Mouse (Mus musculus) heart, embryonic 11.5 days (tissue): ENCODE data around the gene Zmym2. TPM values are rescaled to one million over a fixed set of nuclear protein-coding genes. Genes with fewer than 3 reads are reported as not detected.
"Not testable (repeated sequence)": the region's sequence is repeated elsewhere in the genome, so short reads cannot be mapped to it uniquely, and the experiment has no call there.

Experiments
- ATAC-seq: fragments of 200-750 bp; cut with Nextera tagmentation; replicated peaks from 2 replicates; pipeline ENCODE4 v1.8.0; 2017; ENCODE audit warnings: moderate library complexity; ENCODE audit not compliant: insufficient number of reproducible peaks, low FRiP score, low TSS enrichment
- H3K27ac ChIP-seq: fragments of 300-500 bp; sonication (generic); 2 replicates; pipeline ENCODE4 v1.5.1; 2014; ENCODE audit warnings: mild to moderate bottlenecking, low read depth, low read length
- H3K27me3 ChIP-seq: fragments of 300-500 bp; sonication (generic); 2 replicates; pipeline ENCODE4 v1.6.1; 2014; ENCODE audit warnings: mild to moderate bottlenecking, low read length, mixed read lengths; ENCODE audit not compliant: control insufficient read depth, insufficient read depth
- H3K36me3 ChIP-seq: fragments of 300-500 bp; sonication (generic); 2 replicates; pipeline ENCODE4 v1.6.1; 2014; ENCODE audit warnings: mild to moderate bottlenecking, low read length, moderate library complexity, mixed read lengths; ENCODE audit not compliant: control insufficient read depth, insufficient read depth
- H3K4me1 ChIP-seq: fragments of 300-500 bp; sonication (generic); 2 replicates; pipeline ENCODE4 v1.6.1; 2014; ENCODE audit warnings: low read length; ENCODE audit not compliant: control insufficient read depth, insufficient read depth
- H3K4me2 ChIP-seq: fragments of 300-500 bp; sonication (generic); 2 replicates; pipeline ENCODE4 v1.6.1; 2014; ENCODE audit warnings: mild to moderate bottlenecking, moderate library complexity
- H3K4me3 ChIP-seq: fragments of 300-500 bp; sonication (generic); 2 replicates; pipeline ENCODE4 v1.5.1; 2014; ENCODE audit warnings: low read depth, low read length
- H3K9ac ChIP-seq: fragments of 300-500 bp; sonication (generic); 2 replicates; pipeline ENCODE4 v1.6.1; 2014; ENCODE audit warnings: mild to moderate bottlenecking, low read depth, low read length, moderate library complexity
- H3K9me3 ChIP-seq: fragments of 300-500 bp; sonication (generic); replicated peaks from 2 replicates; pipeline ENCODE4 v1.6.1; 2016; ENCODE audit warnings: low read length; ENCODE audit not compliant: control insufficient read depth
- WGBS: fragments of 180-500 bp; shearing (Covaris S2); extraction: QIAGEN DNeasy Blood & Tissue Kit; methylation state at CpG from one replicate; pipeline ENCODE4 v1.1.7; 2014; ENCODE audit not compliant: insufficient replicate concordance; 5-methylcytosine and 5-hydroxymethylcytosine counted together
- polyA plus RNA-seq: library from polyadenylated mRNA; unstranded; fragments of >200 nt; fragmentation: Nextera tagmentation; extraction: Ambion mirVana; gene quantifications from 2 replicates; pipeline ENCODE4 v1.2.1, GENCODE M21; 2014

The Zmym2 gene
- polyA plus RNA-seq, 1 experiment from 2014 or later: 32.0 TPM

DNA sequence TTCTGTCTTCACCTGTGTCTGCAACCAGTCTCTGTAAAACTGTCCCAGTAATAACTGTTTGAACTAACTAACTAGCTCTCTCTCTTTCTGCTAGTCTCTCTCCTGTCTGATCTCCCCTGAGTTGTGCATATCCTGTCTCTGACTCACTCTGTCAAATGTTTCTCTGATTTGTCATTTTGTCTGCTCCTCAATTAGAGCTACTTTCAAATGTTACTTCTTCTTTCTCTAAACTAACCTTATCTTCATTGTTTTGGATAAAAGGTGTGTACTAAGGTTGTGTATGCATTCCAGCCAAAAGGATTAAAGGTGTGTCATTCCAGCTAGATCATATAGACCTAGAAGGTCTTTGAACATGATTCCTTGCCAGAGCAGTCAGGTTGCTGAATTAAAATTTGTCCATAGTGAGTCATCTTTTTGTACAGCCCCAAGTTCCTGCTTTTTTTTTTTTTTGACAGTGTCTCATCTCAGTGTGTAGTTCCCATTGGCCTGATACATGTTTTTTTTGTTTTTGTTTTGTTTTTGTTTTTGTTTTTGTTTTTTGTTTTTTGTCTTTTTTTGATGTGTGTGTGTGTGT lies 10.8 kb upstream of the Zmym2 start:
- H3K4me3 ChIP-seq: no peak overlapping the region
- H3K9me3 ChIP-seq: no peaks in the 10 kb centered on the region
- H3K27ac ChIP-seq: no peak overlapping the region
- H3K4me1 ChIP-seq: no peaks in the 10 kb centered on the region
- no peaks in the 10 kb centered on the region for H3K27me3 ChIP-seq
- no peak for ATAC-seq
- H3K4me2 ChIP-seq: no peak overlapping the region
- H3K36me3 ChIP-seq: no peaks in the 10 kb centered on the region
- H3K9ac ChIP-seq: no peak overlapping the region

DNA sequence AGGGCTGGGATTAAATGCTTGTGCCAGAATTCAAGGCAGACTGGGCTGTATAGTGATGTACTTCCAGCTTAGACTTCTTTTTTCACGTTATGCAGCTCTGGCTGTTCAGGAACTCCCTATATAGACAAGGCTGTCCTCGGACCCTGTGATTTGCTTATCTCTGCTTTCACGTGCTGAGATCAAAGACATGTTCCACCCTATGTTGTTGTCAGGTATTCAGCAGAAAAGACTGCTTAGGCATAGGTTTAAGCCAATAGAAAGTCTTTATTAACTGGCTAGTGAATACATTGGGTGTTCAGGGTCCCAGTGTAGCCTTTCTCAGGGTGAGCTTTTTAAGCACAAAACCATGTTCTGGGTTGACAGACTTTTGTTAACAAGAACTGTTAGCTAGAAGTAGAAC lies 5.2 kb upstream of the Zmym2 start:
- Histone ChIP-seq H3K27ac (no peak overlapping the region), H3K27me3 (no peaks in the 10 kb centered on the region), H3K9ac (no peak overlapping the region), H3K4me3 (no peak overlapping the region), H3K4me2 (no peak overlapping the region), H3K36me3 (no peaks in the 10 kb centered on the region), H3K9me3 (no peaks in the 10 kb centered on the region), H3K4me1 (no peaks in the 10 kb centered on the region)
- 21% methylated on average over 3 of the region's 3 CpGs for WGBS
- ATAC-seq: no peak

DNA sequence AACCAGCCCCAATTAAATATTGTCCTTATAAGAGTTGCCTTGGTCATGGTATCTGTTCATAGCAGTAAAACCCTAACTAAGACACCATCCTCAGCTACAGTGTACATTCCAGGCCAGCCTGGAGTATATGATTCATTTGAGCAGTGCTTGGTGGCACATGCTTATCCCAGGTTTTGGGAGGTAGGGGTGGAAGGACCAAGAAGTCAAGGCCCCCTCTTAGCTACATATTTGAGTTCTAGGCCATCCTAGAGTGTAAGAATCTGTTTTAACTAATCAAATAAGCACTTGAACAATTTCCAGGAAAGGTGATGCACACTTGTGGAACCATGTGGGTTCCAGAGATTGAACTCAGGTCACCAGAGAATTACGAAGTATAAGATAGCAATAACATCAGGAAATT lies 3.0 kb upstream of the Zmym2 start:
- Histone ChIP-seq H3K27me3 (no peaks in the 10 kb centered on the region), H3K9ac (no peak overlapping the region), H3K9me3 (no peaks in the 10 kb centered on the region), H3K36me3 (0 out of 2 replicates have a peak, but pooled peaks cover under 1% of the 10 kb centered on the region), H3K4me3 (no peak overlapping the region), H3K27ac (no peak overlapping the region), H3K4me1 (peaks cover 2% of the 10 kb centered on the region; the same call in 1 of the 2 replicates), H3K4me2 (no peak overlapping the region)
- ATAC-seq: no peak
- 88% methylated on average over 1 of the region's 1 CpGs for WGBS

DNA sequence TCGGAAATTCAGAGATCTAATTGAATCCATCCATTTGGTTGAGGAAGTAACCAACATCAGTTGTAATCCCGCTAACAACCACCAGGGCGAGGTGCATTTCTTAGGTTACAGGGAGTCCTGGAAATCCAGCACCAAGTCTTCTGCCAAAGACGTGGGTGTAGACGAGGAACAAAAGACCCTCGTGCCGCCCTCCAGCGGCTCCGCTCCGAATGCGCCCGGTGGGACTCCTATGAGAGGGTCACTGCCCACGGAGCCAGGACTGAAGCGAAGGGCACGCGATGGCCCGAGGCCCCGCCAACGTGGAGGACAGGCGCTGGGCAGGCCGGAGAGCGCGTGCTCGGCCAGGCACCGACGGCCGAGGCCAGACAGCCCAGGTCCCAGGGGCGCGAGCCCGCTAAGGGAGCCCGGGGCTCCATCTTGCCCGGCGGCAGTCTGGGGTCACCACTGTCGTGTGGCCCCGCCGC lies 1.1 kb upstream of the Zmym2 start:
- ATAC-seq: peak; percentile 25; the same call in 1 of the 2 replicates
- WGBS: 2% methylated on average over 36 of the region's 36 CpGs
- no peaks in the 10 kb centered on the region for H3K9me3 ChIP-seq

DNA sequence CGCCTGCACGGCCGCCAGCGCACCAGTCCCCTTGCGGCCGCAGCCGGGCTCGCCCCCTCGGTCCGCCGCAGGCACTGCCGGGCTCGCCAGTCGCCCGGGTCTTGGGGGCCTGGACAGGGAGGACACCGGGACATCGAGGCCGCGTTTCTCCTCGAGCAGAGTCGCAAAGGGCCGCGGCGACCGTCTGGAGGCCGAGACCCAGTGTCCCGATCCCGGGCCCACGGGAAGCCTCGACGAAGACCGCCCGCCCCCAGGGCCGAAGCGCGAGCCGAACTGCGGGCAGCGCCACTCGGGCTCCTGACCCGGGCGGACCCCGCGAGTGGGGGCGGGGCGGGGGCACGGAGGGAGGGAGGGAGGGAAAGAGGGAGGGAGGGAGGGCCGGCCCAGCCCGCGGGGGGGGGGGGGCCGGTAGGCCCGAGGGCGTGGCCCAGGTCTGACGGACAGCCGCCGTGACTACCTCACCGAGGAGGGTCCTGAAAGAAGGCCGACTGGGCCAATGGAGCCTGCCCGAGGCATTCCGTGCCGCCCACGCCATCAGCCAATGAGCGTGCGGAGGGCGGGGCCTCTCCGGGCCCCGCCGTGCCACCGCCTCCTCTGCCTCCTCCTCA lies 363 bp upstream of the Zmym2 start:
- Histone ChIP-seq H3K4me2 (peak overlapping the region; percentile 80), H3K27ac (peak overlapping the region; percentile 84), H3K4me3 (peak overlapping the region; percentile 52), H3K9ac (peak overlapping the region; percentile 71)
- peak; percentile 97 for ATAC-seq
- H3K27me3 ChIP-seq, H3K9me3 ChIP-seq, H3K36me3 ChIP-seq, H3K4me1 ChIP-seq: not testable (repeated sequence)
- under 1% methylated on average over 33 of the region's 69 CpGs for WGBS

More for the DNA sequence above, 1.1 kb upstream of the Zmym2 start:
- H3K36me3 ChIP-seq: 0 out of 2 replicates have a peak, but pooled peaks cover 4% of the 10 kb centered on the region
- H3K4me1 ChIP-seq: peaks cover 4% of the 10 kb centered on the region; the same call in 1 of the 2 replicates
- peak overlapping the region; percentile 70; the same call in 1 of the 2 replicates for H3K9ac ChIP-seq
- H3K27me3 ChIP-seq: no peaks in the 10 kb centered on the region
- peak overlapping the region; percentile 52 for H3K4me3 ChIP-seq
- H3K4me2 ChIP-seq: peak overlapping the region; percentile 80
- peak overlapping the region; percentile 84 for H3K27ac ChIP-seq

DNA sequence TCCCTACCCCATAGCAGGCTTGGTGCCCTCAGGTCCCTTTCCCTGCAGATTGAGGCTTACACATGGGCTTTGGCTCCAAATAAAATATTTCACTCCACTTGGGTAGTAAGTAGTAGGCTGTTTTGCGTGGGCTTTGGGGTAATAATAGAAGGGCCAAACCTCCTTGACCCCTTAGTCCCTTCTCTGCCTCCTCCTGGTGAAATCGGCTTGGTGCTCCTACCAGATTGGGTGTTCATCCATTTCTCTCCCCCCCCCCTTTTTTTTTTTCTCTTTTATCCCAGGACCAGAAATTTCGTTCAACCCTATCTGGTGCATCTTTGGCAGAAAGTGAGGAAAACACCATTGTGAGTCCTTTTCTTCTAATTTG lies 1.0 kb downstream of the Zmym2 start:
- Histone ChIP-seq H3K9me3 (no peaks in the 10 kb centered on the region), H3K27me3 (no peaks in the 10 kb centered on the region), H3K9ac (peak overlapping the region; percentile 97), H3K4me1 (peaks cover 4% of the 10 kb centered on the region; the same call in 1 of the 2 replicates), H3K4me2 (peak overlapping the region; percentile 72), H3K4me3 (peak overlapping the region; percentile 85), H3K36me3 (peaks cover 7% of the 10 kb centered on the region; the same call in 1 of the 2 replicates), H3K27ac (peak overlapping the region; percentile 99)
- 0% methylated on average over 3 of the region's 3 CpGs for WGBS
- ATAC-seq: no peak

DNA sequence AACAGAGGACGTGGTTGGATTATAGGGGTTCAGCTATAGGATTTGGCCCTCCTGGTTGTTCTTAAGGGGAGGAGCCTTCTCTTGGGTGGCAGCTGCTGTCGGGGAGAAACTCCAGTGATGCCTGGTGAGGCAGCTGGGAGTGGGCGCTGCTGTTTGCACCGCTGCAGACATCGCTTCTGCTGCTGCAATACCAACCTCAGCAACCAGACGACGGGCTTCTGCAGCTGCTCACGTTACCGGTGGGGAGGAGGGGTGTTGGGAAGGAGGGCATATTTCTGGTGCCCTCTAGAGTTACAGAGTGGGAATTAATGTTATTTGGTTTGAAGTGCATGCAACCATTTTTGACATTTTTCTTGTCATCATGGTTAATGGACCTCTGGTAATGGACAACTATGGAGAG lies 1.4 kb downstream of the Zmym2 start:
- peak overlapping the region; percentile 97 for H3K9ac ChIP-seq
- under 1% methylated on average over 9 of the region's 9 CpGs for WGBS
- peak overlapping the region; percentile 99; the same call in 1 of the 2 replicates for H3K27ac ChIP-seq
- no peaks in the 10 kb centered on the region for H3K27me3 ChIP-seq
- peak overlapping the region; percentile 85 for H3K4me3 ChIP-seq
- peak overlapping the region; percentile 72 for H3K4me2 ChIP-seq
- no peak for ATAC-seq
- H3K4me1 ChIP-seq: peaks cover 4% of the 10 kb centered on the region; the same call in 1 of the 2 replicates
- peaks cover 8% of the 10 kb centered on the region; the same call in 1 of the 2 replicates for H3K36me3 ChIP-seq
- H3K9me3 ChIP-seq: no peaks in the 10 kb centered on the region

DNA sequence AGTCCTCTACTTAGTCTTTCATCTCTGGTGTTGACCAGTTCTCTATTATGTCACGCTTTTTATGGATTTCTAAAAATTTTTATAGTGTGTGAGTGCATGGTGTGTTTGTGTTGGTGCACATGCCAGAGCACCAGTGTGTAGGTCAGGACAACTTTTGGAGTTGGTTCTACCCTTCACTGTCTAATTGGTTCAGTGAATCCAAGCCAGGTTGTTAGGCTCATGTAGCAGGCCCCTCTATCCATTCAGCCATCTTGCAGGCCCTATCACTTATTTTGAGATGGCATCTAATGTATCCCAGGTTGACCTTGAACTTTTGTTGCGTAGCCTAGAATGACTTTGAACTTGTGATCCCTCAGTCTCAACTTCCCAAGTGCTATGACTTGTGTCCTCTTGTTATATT lies 2.0 kb downstream of the Zmym2 start:
- WGBS: 68% methylated on average over 2 of the region's 2 CpGs
- Histone ChIP-seq H3K27me3 (no peaks in the 10 kb centered on the region), H3K4me2 (peak overlapping the region; percentile 72)

More for the DNA sequence above, 2.0 kb downstream of the Zmym2 start:
- Histone ChIP-seq H3K4me3 (peak overlapping the region; percentile 85), H3K4me1 (peaks cover 4% of the 10 kb centered on the region; the same call in 1 of the 2 replicates), H3K27ac (no peak overlapping the region), H3K9ac (no peak overlapping the region), H3K9me3 (no peaks in the 10 kb centered on the region), H3K36me3 (peaks cover 8% of the 10 kb centered on the region; the same call in 1 of the 2 replicates)
- no peak for ATAC-seq
